Mouse (Mus musculus): Measurements from ENCODE around the gene Cul3.
A peak's percentile ranks its signal among the peaks of the same experiment; 100 is the strongest.
"Not testable (repeated sequence)": the region's sequence is repeated elsewhere in the genome, so short reads cannot be mapped to it uniquely, and the experiment has no call there.

Gene Cul3

GRCm38 (mm10) chr1:80340436-80341376 is at the start of gene Cul3:
TSS of gene Cul3 (minus strand) at chr1:80340480.
- DNase-seq (ENCODE audit: low spot score) = peak; percentile 86

- no peak for DNase-seq (ENCODE audit: low spot score)
These were observed 49.2 kb upstream of the Cul3 start for GRCm38 (mm10) chr1:80389518-80389917.

- no peak for DNase-seq (ENCODE audit: low spot score)
These were observed 43.6 kb upstream of the Cul3 start for GRCm38 (mm10) chr1:80383613-80384589.

GRCm38 (mm10) chr1:80382928-80383327 is 42.6 kb upstream of the Cul3 start:
- DNase-seq (ENCODE audit: low spot score) = no peak

- no peak for DNase-seq (ENCODE audit: low spot score)
These were observed 41.0 kb upstream of the Cul3 start for GRCm38 (mm10) chr1:80381302-80381701.

- DNase-seq (ENCODE audit: low spot score) = no peak
These were observed 31.7 kb upstream of the Cul3 start for GRCm38 (mm10) chr1:80372010-80372409.

GRCm38 (mm10) chr1:80371189-80371889 is 31.1 kb upstream of the Cul3 start:
- no peak for DNase-seq (ENCODE audit: low spot score)

- DNase-seq (ENCODE audit: low spot score) = no peak
These were observed 23.2 kb upstream of the Cul3 start for GRCm38 (mm10) chr1:80363486-80363885.

GRCm38 (mm10) chr1:80362946-80363345 is 22.7 kb upstream of the Cul3 start:
- no peak for DNase-seq (ENCODE audit: low spot score)

GRCm38 (mm10) chr1:80362400-80362799 is 22.1 kb upstream of the Cul3 start:
- no peak for DNase-seq (ENCODE audit: low spot score)

GRCm38 (mm10) chr1:80361771-80362170 is 21.5 kb upstream of the Cul3 start:
- not testable (repeated sequence) for DNase-seq (ENCODE audit: low spot score)

- no peak for DNase-seq (ENCODE audit: low spot score)
These were observed 19.8 kb upstream of the Cul3 start for GRCm38 (mm10) chr1:80360038-80360608.

- DNase-seq (ENCODE audit: low spot score) = peak; percentile 61
These were observed 232 bp downstream of the Cul3 start for GRCm38 (mm10) chr1:80340061-80340435.

GRCm38 (mm10) chr1:80339425-80340021 is 757 bp downstream of the Cul3 start:
- peak; percentile 15 for DNase-seq (ENCODE audit: low spot score)

GRCm38 (mm10) chr1:80338398-80338797 is 1.9 kb downstream of the Cul3 start:
- no peak for DNase-seq (ENCODE audit: low spot score)

- no peak for DNase-seq (ENCODE audit: low spot score)
These were observed 4.4 kb downstream of the Cul3 start for GRCm38 (mm10) chr1:80335726-80336368.

- no peak for DNase-seq (ENCODE audit: low spot score)
These were observed 5.2 kb downstream of the Cul3 start for GRCm38 (mm10) chr1:80335118-80335517.

- DNase-seq (ENCODE audit: low spot score) = no peak
These were observed 9.3 kb downstream of the Cul3 start for GRCm38 (mm10) chr1:80330970-80331369.

- DNase-seq (ENCODE audit: low spot score) = no peak
These were observed 14.5 kb downstream of the Cul3 start for GRCm38 (mm10) chr1:80325761-80326160.

GRCm38 (mm10) chr1:80324370-80324769 is 15.9 kb downstream of the Cul3 start:
- DNase-seq (ENCODE audit: low spot score) = no peak

All from ovary, postnatal 10 days (tissue).